Mouse (Mus musculus) cerebellum, adult 11-12 months (tissue): ENCODE measurements around the gene Srpk2.
"Not testable (repeated sequence)": the region's sequence is repeated elsewhere in the genome, so short reads cannot be mapped to it uniquely, and the experiment has no call there.

Source experiments
- DNase-seq: peaks from one replicate; pipeline ENCODE4 v3.0.0; 2022

The Srpk2 gene

DNA sequence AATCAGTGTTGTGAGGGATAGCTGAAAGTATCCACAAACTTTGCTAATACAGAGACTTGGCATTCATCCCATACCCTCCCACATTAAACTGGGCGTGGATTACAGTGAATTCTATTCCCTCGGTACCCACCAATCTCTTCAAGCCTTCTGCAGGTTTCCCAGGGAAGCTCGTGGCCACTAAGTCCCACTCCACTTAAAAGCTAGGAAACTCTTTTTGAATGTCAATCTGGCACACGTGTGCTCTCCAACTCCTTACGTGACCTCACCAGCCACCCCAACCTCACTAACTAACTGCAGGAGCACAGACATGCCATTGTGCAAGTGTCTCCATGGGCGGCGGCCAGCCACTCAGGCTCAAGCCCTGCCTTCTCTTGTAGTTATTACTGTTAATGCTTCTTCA is 12.3 kb downstream of the Srpk2 start:
- DNase-seq, result no peak

DNA sequence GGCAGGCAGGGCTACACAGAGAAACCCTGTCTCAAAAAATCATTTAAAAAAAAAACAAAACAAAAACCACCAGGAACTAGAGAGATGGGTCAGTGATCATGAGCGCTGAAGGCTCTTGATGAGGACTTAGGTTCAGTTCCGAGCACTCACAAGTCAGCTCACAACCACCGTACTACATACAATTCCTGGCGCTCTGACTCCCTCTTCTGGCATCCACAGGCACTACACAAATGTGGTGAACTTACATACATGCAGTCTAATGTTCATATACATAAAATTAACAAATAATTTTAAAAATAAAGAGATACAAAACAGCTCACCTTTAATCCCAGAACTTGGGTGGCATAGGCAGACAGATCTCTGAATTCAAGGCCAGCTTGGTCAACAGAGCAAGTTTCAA is 13.5 kb downstream of the Srpk2 start:
- no peak for DNase-seq

DNA sequence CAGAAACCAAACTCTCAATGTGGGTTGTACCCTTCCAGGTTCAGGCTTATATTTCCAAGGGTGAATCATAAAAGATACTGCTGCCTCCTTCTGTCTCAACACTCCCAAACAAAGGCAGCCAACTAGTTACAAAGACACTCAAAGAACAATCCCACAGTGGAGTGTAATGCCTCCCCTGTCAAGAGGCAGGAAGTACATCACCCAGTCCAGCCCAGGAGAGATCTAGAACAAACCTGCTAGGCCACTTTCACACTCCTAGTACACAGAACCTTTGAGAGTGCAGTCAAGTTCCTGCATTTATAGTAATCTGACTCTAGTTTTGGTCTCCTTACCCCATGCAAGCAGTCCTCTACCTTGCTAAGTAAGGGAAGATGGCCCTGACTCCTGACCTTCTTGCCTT is 18.5 kb downstream of the Srpk2 start:
- DNase-seq, result no peak

DNA sequence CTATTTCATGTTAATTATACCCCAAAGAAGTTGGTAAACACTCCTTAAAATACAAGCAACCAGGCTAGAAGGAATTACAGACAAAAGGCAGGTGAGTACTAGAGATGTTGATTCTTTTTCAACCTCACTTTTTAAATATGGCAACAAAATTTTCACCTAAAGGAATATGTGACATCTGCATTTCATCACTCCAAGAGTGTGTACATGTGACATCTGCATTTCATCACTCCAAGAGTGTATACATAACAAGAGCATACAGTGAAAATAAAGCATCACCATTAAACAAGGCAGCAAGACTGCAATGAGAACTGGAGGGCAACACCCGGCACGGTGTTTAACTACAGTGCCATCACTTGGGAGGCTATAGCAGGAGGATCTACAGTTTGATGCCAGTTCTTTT is 23.2 kb downstream of the Srpk2 start:
- DNase-seq, result no peak

DNA sequence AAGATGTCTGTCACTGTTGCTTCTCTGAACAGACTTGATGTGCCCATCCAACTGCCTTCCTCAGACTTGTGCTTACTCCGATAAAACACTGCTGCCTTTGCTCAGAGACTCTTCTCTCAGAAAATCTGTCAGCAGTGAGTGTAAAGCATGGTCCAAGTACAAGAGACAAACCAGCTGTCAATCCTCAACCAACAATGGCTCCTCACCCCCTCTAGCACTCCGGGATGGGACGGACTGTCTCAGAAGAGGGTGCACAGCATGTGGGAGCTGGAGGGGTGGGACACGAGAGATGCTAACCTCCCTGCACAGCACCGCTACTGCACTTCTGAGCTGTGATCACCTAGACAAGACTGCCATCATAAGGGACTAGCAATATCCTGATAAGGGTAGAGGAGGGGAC is 26.4 kb downstream of the Srpk2 start:
- DNase-seq, result no peak

DNA sequence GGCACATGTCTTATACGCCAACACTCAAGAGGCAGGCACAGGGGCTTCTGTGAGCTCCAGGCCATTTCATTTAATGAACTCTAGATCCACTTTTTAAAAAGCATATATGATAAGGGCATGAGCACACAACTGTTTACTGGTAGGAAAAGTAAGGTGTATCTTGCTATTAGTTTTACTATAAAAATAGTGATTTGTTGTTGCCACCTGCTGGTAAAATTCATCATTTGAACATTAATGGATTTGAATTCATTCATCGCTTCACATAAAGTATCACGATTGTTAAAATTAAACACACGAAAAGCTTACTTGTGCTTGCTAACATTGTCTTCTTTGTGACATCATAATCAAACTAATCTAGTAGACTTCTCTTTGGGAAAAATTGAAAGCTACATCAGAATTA is 27.8 kb downstream of the Srpk2 start:
- DNase-seq, result no peak

DNA sequence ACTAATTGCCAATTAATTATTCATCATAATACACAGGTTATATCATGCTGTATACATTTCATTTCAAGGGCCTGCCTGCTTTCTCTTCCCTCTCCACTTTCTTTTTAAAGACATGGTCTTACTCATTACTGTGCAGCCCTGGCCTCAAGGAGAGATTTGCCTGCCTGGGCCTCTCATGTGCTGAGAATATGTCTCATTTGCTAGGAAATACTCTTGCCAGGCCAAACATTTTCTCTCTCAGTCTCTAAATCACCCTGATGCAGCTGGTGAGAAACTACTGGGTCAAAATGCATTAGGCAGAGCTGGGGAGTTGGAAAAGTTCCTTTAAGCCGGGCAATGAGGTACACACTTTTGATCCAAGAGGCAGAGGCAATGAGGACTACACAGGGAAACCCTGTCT is 29.4 kb downstream of the Srpk2 start:
- no peak for DNase-seq

DNA sequence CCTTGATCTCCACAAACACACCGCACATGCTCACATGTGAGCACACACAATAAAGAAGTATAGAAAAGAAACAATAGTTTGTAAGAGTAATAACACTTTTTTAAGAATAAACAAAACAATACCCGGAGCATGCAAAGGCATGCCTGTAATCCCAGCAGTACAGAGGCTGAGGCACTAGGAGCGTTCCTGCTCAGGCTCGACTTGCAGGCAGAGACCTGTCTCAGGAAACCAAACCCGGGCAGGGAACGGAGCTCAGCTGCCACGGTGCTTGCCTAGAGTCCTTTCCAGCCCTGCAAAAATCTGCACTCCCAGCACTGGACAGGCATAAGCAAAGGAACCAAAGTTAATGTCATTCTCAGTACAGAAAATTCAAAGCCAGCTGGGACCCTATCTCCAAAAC is 32.1 kb downstream of the Srpk2 start:
- DNase-seq, result no peak

DNA sequence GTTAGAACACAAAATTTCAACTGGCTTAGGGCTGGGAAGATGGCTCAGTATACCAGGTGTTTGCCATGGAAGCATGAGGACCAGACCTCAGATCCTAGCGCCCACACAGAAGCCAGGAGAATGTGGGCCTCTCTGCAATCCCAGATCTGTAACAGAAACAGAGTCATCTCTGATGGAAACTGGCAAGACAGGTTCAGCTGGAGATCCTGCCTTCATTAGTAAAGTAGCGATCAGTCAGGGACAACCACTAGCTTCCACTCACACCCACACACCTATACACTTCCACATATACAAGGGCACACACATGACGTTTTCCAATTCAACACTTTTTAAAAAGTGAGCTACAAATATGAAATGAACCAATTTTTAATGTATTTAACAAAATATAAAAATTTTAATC is 32.6 kb downstream of the Srpk2 start:
- DNase-seq, result no peak

DNA sequence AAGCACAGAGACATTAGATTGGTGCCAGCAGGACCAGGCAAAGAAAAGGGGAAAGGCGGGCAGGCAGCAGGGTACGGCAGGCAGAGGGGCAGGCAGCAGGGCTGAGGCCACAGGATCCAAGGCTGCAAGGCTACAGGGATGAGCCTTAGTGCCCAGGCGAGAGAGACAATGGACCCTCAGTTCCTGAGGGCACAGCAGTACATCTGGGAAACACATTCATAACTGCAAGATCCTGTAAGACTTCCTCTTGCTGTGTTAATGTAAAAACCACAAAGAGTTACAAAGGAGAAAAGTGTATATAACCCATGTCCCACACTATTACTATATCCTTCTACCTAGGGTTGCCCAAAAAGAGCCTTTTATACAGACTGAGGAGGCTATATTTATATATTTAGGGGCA is 33.9 kb downstream of the Srpk2 start:
- DNase-seq, result no peak

DNA sequence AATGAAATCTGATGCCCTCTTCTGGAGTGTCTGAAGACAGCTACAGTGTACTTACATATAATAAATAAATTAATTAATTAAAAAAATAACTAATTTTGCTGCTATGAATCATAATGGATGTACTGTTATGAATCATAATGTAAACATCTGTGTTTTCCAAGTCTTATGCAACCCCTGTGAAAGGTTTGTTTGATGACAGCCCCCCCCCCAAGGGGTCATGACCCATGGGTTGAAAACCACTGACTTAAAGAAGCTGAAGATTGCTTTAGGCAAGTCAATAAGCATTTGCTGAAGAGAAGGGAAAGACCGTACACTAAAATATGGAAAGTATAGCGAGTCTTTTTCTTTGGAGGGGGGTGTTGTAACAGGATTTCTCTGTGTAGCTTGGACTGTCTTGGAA is 35.2 kb downstream of the Srpk2 start:
- no peak for DNase-seq

DNA sequence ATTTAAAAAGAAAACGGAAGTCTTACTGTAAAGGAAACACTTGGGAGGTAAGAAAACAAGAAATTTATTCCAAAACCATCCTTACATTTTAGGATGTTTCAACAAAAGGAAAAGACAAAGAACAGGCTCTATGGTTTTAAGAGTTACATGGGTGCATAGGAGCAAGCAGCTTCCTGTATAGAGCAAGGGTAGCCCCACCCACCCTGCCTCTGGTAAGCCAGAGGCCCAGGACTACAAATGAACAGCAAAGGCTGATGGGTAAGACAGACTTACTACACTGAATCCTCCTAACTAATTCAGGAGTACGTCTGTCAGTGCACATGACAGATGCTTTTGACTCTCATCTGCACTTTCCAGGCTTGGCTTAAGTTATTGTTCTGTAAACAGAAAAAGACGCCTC is 38.7 kb downstream of the Srpk2 start:
- DNase-seq, result no peak

DNA sequence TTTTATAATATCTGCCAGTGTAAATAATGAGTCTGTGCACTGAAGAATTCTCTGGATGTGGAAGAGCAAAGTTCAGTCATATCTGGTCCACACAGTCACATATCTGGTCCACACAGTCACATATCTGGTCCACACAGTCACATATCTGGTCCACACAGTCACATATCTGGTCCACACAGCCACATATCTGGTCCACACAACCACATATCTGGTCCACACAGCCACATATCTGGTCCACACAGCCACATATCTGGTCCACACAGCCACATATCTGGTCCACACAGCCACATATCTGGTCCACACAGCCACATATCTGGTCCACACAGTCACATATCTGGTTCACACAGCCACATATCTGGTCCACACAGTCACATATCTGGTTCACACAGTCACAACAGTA is 45.2 kb downstream of the Srpk2 start:
- DNase-seq, result not testable (repeated sequence)

DNA sequence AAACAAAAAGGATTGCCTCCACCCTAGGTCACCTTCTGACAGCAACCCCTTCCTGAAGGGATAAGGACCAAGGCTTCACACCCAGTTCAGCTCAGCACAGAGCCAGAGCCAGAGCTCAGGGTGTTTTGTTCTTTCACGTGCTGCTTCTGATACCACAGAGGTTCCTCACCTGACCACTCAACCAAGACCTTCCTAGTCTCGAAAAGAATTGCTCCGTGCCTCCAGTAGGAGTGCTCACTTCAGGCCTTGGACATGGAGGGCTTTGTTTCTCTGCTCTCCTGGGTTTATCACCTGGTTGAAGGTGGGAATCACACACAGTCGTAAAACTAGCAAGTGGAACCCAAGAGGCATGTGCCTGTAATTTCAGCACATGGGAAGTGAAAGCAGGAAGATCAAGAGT is 46.4 kb downstream of the Srpk2 start:
- no peak for DNase-seq

DNA sequence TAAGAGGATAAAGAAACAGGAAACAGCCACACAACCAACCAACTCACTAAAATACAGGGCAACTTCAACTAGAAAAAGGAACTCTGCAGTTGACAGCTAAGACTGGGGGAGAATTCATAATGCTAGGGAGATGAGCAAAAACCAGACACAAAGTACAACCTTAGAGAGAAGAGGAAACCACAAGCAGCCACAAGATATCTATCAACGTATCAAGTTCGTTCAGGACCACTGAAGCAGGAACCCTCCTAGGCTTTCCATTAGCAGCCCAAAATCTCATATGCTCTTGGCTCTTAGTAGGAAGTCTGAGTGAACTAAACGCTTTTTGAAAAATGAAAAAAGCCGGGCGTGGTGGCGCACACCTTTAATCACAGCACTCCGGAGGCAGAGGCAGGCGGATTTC is 47.1 kb downstream of the Srpk2 start:
- DNase-seq, result no peak

DNA sequence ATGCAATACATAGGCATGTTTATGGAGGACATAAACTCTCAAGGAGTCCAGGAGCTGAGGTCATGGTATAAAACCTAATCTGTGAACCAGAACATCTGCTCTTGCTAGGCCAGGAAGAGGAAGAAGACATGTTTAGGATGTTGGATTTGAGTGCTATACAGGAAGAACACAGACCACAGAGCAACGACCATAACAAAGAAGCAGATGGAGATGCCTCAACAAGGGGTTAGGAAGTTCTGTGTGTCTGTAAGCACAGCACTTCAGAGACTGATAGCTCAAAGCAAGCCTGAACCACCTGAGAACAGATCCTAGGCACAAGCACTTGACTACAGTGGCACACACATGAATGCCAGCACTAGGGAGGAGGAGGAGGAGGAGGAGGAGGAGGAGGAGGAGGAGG is 52.9 kb downstream of the Srpk2 start:
- DNase-seq, result no peak

DNA sequence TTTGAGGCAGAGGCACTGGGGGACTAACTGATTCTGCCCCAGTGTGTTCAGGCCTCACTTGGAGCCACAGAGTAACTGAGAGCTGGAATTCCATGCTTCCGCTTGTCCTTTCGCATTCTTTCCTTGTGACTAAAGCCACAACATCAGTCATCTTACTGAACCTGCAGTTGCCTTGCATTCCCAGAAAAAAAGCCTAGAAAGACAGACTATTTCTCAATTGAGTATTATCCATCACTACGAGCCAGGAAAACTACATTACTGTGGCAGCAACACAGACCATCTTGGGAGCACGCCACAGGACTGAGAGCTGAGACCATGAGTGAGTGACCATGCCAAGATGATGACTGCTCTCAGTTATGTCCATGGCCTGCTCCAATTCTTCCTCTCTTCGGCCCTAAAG is 57.2 kb downstream of the Srpk2 start:
- DNase-seq, result no peak

DNA sequence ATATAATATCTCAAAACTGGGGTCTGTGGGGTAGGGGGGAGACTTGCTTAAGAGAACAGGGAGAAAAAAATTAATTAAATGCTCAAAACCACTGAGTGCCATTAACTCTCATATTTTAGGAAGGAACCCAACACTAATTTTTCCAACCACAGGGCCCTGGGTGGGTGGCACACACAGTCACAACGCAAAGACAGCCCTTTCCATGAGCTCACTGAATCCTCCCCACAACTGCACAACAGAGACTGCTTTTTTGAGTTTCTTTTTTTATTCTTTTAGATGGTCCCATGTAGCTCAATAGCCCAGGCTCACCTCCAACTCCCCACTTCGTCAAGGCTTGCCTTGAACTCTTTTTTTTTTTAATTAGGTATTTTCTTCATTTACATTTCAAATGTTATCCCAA is 58.2 kb downstream of the Srpk2 start:
- no peak for DNase-seq

DNA sequence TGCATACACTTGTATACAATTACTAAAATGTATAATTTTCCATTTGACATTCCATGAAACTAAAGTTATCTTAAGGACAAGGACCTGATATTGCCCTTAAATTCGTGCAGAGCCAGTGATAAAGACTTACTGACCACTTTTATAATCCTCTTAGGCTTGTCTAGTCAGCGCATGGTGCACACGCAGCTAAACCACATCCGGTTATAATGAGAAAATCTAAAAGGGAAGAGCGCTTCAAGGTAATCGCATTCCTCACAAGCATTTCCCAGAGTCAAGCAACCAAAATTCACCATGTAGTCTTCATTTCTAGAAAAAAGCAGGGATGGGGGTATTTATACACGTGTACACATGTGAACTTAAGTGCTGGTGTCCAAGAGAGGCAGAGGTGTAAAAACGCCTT is 63.8 kb downstream of the Srpk2 start:
- no peak for DNase-seq

DNA sequence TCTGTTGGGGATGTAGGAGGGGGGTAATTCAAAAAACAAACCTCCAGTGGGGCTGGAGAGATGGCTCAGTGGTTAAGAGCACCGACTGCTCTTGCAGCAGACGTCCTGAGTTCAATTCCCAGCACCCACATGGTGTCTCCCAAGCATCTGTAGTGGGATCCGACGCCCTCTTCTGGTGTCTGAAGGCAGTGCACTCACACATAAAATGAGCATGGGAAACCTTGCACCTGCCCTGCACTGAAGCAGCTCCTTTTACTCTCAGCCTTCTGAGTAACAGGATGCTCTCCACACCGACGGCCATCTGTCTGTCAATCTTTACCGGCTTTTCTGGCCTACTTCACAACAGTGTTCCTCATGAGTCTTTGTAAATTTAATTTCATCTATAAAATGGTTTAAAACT is 65.8 kb downstream of the Srpk2 start:
- DNase-seq, result no peak

DNA sequence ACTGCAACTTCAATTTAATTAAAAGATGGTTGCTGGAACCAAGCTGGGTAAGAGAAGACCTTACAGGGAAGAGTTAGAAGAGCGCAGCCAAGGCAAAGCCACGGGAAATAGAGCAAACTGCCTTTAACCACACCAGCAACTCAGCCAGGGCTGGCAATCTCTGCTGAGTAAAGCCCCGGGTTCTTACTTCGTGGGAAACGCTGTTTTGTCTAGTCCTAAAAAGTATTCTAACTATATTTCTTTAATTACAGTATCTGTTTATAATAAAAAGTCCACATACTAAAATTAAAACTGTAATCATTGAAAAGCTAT is 67.4 kb downstream of the Srpk2 start:
- no peak for DNase-seq

DNA sequence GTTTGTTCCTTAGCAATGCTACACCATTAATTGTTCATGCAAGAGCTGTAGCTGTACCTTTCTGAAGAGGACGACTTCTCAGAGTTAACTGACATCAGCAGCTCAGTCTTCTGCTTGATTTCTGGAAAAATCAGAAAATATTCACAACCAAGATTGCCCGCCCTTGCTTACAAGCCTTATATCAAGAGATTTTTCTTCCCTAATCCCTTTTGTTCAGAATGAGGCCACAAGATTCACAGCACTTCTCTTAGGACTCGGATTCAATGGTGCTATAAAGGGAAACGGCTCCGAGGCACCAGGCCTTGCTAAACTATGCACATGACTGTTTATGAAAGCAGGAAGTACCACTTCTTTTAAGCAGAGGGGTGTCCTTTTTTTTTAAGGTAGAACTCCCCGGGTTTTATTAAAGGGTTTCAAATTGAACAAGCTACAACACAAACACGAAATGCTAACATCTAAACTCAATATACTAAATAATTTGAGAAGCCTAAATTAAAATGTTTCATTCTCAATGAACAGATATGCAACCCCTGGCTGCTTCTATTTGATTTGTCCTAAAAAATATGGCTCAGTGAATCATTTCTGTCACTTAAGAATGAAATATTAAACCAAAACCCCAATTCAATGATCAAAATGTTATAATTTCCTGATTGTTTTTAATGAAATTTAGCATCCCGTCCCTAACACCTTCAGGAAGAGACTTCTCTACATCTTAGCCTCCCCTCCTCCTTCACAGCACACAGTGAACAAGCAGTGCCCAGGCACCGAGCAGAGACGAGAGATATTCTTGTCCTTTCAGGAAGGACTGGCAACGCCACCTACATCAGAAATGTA is 67.9 kb downstream of the Srpk2 start:
- peak; percentile 57 for DNase-seq

DNA sequence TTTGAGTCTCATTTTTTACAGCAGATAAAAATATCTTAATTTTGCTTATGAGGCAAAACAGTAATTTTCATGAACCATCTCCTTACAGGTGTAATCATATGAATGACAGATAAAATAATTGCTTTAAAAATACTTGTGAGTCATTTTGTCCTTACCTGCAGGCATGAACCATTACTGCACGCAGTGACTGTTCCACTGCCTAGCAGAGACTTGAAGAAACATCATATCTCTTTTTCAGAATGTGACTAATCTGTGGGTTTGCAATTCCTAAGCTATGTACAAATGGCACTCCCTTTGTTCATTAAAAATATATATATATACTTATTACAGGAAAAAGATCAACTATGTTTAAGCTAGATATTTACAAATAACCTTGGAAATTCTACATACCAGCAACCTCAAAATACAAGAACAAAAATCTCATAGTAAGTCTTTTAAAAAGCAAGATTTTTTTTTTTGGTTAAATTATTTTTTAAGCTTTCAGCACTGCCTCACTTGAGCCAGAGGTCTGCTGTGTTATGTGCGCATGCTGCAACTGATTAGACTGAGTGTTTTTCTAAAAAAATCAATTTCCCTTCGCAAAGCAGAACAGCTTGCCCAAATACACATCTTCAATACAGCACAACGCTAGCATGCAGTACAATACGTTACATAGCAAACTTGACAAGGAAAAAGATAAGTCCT is 68.7 kb downstream of the Srpk2 start:
- no peak for DNase-seq

DNA sequence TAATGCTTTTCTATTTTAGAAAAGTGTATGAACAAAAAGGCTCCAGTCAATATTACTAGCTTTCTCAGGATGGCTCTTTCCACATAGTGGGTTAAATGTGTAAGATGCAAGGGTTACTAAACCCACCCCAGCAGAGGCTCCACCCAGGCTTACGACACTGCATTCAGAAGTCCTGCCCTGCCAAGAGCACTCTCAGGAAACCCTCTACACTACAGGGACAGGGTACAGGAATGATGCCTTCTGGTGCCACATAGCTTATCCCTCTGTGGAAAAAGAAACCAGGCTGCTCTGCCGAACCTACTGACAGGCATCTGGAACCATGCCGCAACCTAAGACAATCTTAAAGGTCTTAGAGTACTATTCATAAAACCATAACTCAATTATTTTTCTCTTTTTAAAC is 71.6 kb downstream of the Srpk2 start:
- DNase-seq, result no peak
